Comparison of ENCODE assay signal across 8 mouse cellular contexts in genomic region chr2:61401636-61402587, GRCm38 (mm10).
DNase-seq lines count a peak whose midpoint lies in the region; ATAC-seq and TF ChIP-seq lines count a peak whose summit lies in the region.

No protein-coding gene starts in this region.

- peaks cover 2% of the 10 kb centered on the region; the same call in 1 of the 2 replicates for H3K4me1 ChIP-seq in spleen, adult 2 months (ENCODE audit: control insufficient read depth, insufficient read depth, insufficient read length)
- peaks cover 5% of the 10 kb centered on the region for H3K4me1 ChIP-seq in kidney, adult 2 months (ENCODE audit: control insufficient read depth, insufficient read depth, low read length)
- peaks cover 11% of the 10 kb centered on the region for H3K4me1 ChIP-seq in limb, embryonic 13.5 days
- H3K4me1 ChIP-seq in midbrain, embryonic 14.5 days (ENCODE audit: control insufficient read depth, insufficient read depth, low read length), result peaks cover 10% of the 10 kb centered on the region
- H3K4me1 ChIP-seq in stomach, embryonic 15.5 days, result peaks cover 9% of the 10 kb centered on the region; the same call in 1 of the 2 replicates

- H3K9me3 ChIP-seq in limb, embryonic 13.5 days, result no peaks in the 10 kb centered on the region
- no peaks in the 10 kb centered on the region for H3K9me3 ChIP-seq in midbrain, embryonic 14.5 days (ENCODE audit: control insufficient read depth, low read length)
- H3K9me3 ChIP-seq in stomach, embryonic 15.5 days, result no peaks in the 10 kb centered on the region

- peak; percentile 83 for ATAC-seq in limb, embryonic 13.5 days (ENCODE audit: low FRiP score, low read depth)
- ATAC-seq in midbrain, embryonic 14.5 days (ENCODE audit: low FRiP score, low TSS enrichment), result peak; percentile 63; the same call in 1 of the 2 replicates
- ATAC-seq in stomach, embryonic 15.5 days (ENCODE audit: insufficient read depth, low FRiP score, low read depth), result peak; percentile 35; the same call in 1 of the 2 replicates

- no peaks in the 10 kb centered on the region for H3K36me3 ChIP-seq in spleen, adult 2 months (ENCODE audit: control insufficient read depth, insufficient read depth, low read length)
- H3K36me3 ChIP-seq in kidney, adult 2 months (ENCODE audit: control insufficient read depth, insufficient read depth, low read length), result no peaks in the 10 kb centered on the region
- no peaks in the 10 kb centered on the region for H3K36me3 ChIP-seq in limb, embryonic 13.5 days
- H3K36me3 ChIP-seq in midbrain, embryonic 14.5 days (ENCODE audit: control insufficient read depth, insufficient read depth, low read length), result no peaks in the 10 kb centered on the region
- no peaks in the 10 kb centered on the region for H3K36me3 ChIP-seq in stomach, embryonic 15.5 days

- TF ChIP-seq CTCF in spleen, adult 2 months (IDR thresholded peaks at IDR 0.05; ENCODE audit: extremely low read depth, insufficient read depth, insufficient read length, insufficient replicate concordance), result no peak
- TF ChIP-seq CTCF in kidney, adult 2 months (conservative IDR thresholded peaks at IDR 0.05; ENCODE audit: insufficient read depth, insufficient read length, low read depth, low read length), result peak; percentile 44

- H3K9ac ChIP-seq in limb, embryonic 13.5 days, result peak overlapping the region; percentile 56; the same call in 1 of the 2 replicates
- H3K9ac ChIP-seq in midbrain, embryonic 14.5 days (replicated peaks; ENCODE audit: low read length), result peak overlapping the region; percentile 44
- H3K9ac ChIP-seq in stomach, embryonic 15.5 days, result no peak overlapping the region

- no peak for TF ChIP-seq POLR2A in spleen, adult 2 months (IDR thresholded peaks at IDR 0.05; ENCODE audit: low read depth, low read length)
- TF ChIP-seq POLR2A in kidney, adult 2 months (IDR thresholded peaks at IDR 0.05; ENCODE audit: low read depth, low read length), result no peak

- WGBS in spleen, adult 2 months, result 10% methylated on average over 21 of the region's 21 CpGs
- WGBS in kidney, adult 2 months, result 4% methylated on average over 21 of the region's 21 CpGs
- whole genome bisulfite sequencing in limb, embryonic 13.5 days, result under 1% methylated on average over 21 of the region's 21 CpGs
- 1% methylated on average over 21 of the region's 21 CpGs for WGBS in midbrain, embryonic 14.5 days
- under 1% methylated on average over 20 of the region's 21 CpGs for WGBS in stomach, embryonic 15.5 days

- H3K27ac ChIP-seq in spleen, adult 2 months (ENCODE audit: insufficient read depth, low read length), result no peak overlapping the region
- peak overlapping the region; percentile 84 for H3K27ac ChIP-seq in kidney, adult 2 months (ENCODE audit: insufficient read depth, low read depth, low read length)
- H3K27ac ChIP-seq in limb, embryonic 13.5 days, result peak overlapping the region; percentile 58
- peak overlapping the region; percentile 57 for H3K27ac ChIP-seq in midbrain, embryonic 14.5 days (replicated peaks; ENCODE audit: low read depth, low read length)
- peak overlapping the region; percentile 61 for H3K27ac ChIP-seq in stomach, embryonic 15.5 days

- DNase-seq in spleen, adult 2 months (ENCODE audit: low read depth in 1 of 2, low spot score in 2 of 2), result peak; percentile 14 to 19
- no peak for DNase-seq in spleen, adult 12 weeks (ENCODE audit: low spot score)
- peak; percentile 84 for DNase-seq in embryo, embryonic 9.5 days (ENCODE audit: extremely low spot score)
- DNase-seq in heart, adult 8-10 months (ENCODE audit: low spot score), result peak; percentile 77
- peak; percentile 87 for DNase-seq in kidney, adult 2 months
- DNase-seq in midbrain, embryonic 14.5 days, result peak; percentile 88

- H3K27me3 ChIP-seq in spleen, adult 2 months (ENCODE audit: control insufficient read depth, insufficient read depth, low read length), result peaks cover 1% of the 10 kb centered on the region; the same call in 1 of the 2 replicates
- no peaks in the 10 kb centered on the region for H3K27me3 ChIP-seq in kidney, adult 2 months (replicated peaks; ENCODE audit: control insufficient read depth, insufficient read depth, low read length)
- H3K27me3 ChIP-seq in limb, embryonic 13.5 days, result no peaks in the 10 kb centered on the region
- H3K27me3 ChIP-seq in midbrain, embryonic 14.5 days (ENCODE audit: control insufficient read depth, insufficient read depth, low read length), result no peaks in the 10 kb centered on the region
- H3K27me3 ChIP-seq in stomach, embryonic 15.5 days (replicated peaks), result no peaks in the 10 kb centered on the region

- peak overlapping the region; percentile 8; the same call in 1 of the 2 replicates for H3K4me3 ChIP-seq in spleen, adult 2 months (ENCODE audit: extremely low read depth, insufficient read depth, insufficient read length)
- peak overlapping the region; percentile 35 for H3K4me3 ChIP-seq in kidney, adult 2 months (ENCODE audit: insufficient read depth, low read depth, low read length)
- H3K4me3 ChIP-seq in limb, embryonic 13.5 days, result peak overlapping the region; percentile 40
- H3K4me3 ChIP-seq in midbrain, embryonic 14.5 days (replicated peaks; ENCODE audit: low read depth, low read length), result peak overlapping the region; percentile 39
- peak overlapping the region; percentile 41 for H3K4me3 ChIP-seq in stomach, embryonic 15.5 days (replicated peaks)

- peak overlapping the region; percentile 61 for H3K4me2 ChIP-seq in limb, embryonic 13.5 days (replicated peaks)
- peak overlapping the region; percentile 69 for H3K4me2 ChIP-seq in midbrain, embryonic 14.5 days (ENCODE audit: low read length)
- H3K4me2 ChIP-seq in stomach, embryonic 15.5 days, result peak overlapping the region; percentile 60
